Mouse (Mus musculus) myocyte (in vitro differentiated cells): ENCODE measurements at regions not wholly inside any gene's neighbourhood (a gene's known extent, or its start where the extent isn't known, plus 50 kb on each side); places are given as distances from the start of the nearest gene placed in this dataset.

Experiments used
- H3K27me3 ChIP-seq: one replicate; pipeline ENCODE4 v1.6.1; 2011; ENCODE audit not compliant: control insufficient read depth, insufficient read depth, insufficient read length
- H3K36me3 ChIP-seq: one replicate; pipeline ENCODE4 v1.6.1; 2011; ENCODE audit not compliant: control insufficient read depth, insufficient read depth
- H3K4me2 ChIP-seq: one replicate; pipeline ENCODE4 v1.6.1; 2011; ENCODE audit warnings: low read depth, control low read depth
- H3K4me3 ChIP-seq: one replicate; pipeline ENCODE4 v1.5.1; 2011; ENCODE audit warnings: mild to moderate bottlenecking, control low read depth, moderate library complexity
- H3K79me2 ChIP-seq: one replicate; pipeline ENCODE4 v1.6.1; 2011; ENCODE audit not compliant: control insufficient read depth, insufficient read depth
- H3ac ChIP-seq: one replicate; pipeline ENCODE4 v1.6.1; 2011; ENCODE audit not compliant: control insufficient read depth, insufficient read length
- CEBPB ChIP-seq: IDR thresholded peaks from 2 replicates; pipeline ENCODE4 v1.6.1; 2011; ENCODE audit warnings: mild to moderate bottlenecking, moderate library complexity; ENCODE audit not compliant: poor library complexity, insufficient read depth, severe bottlenecking
- E2F4 ChIP-seq: IDR thresholded peaks from one replicate; pipeline ENCODE4 v1.6.1; 2011; ENCODE audit warnings: mild to moderate bottlenecking, control low read depth, moderate library complexity; ENCODE audit not compliant: insufficient read depth
- MAX ChIP-seq: IDR thresholded peaks from one replicate; pipeline ENCODE4 v1.6.1; 2011; ENCODE audit warnings: low read depth, mild to moderate bottlenecking, control low read depth
- MYOD1 ChIP-seq, 3 experiments: IDR thresholded peaks; one replicate each; pipeline ENCODE4 v1.6.1; 2011; ENCODE audit warnings: control low read depth in 2 of 3, low read depth in 2 of 3, mild to moderate bottlenecking in 2 of 3, moderate library complexity in 1 of 3; ENCODE audit not compliant: insufficient read length in 2 of 3, control insufficient read depth in 1 of 3
- MYOG ChIP-seq, 3 experiments: IDR thresholded peaks; one replicate each; pipeline ENCODE4 v1.6.1; 2011; ENCODE audit warnings: control low read depth in 2 of 3, low read depth in 2 of 3, mild to moderate bottlenecking in 2 of 3; ENCODE audit not compliant: insufficient read length in 2 of 3, control insufficient read depth in 1 of 3, insufficient read depth in 1 of 3
- POLR2A ChIP-seq: IDR thresholded peaks from one replicate; pipeline ENCODE4 v1.6.1; 2011; ENCODE audit warnings: low read depth, mild to moderate bottlenecking, control low read depth, moderate library complexity; ENCODE audit not compliant: insufficient read length
- POLR2AphosphoS2 ChIP-seq: IDR thresholded peaks from one replicate; pipeline ENCODE4 v1.6.1; 2011; ENCODE audit warnings: low read depth, control low read depth; ENCODE audit not compliant: insufficient read length
- REST ChIP-seq: IDR thresholded peaks from one replicate; pipeline ENCODE4 v1.6.1; 2011; ENCODE audit warnings: mild to moderate bottlenecking, control low read depth, moderate library complexity; ENCODE audit not compliant: insufficient read depth, insufficient read length
- SRF ChIP-seq: IDR thresholded peaks from one replicate; pipeline ENCODE4 v1.6.1; 2011; ENCODE audit warnings: low read depth; ENCODE audit not compliant: control insufficient read depth, insufficient read length
- TCF12 ChIP-seq: IDR thresholded peaks from one replicate; pipeline ENCODE4 v1.6.1; 2011; ENCODE audit warnings: mild to moderate bottlenecking, control low read depth; ENCODE audit not compliant: poor library complexity, insufficient read depth, severe bottlenecking
- TCF3 ChIP-seq: IDR thresholded peaks from one replicate; pipeline ENCODE4 v1.6.1; 2011; ENCODE audit warnings: low read depth, control low read depth; ENCODE audit not compliant: insufficient read length
- USF1 ChIP-seq: IDR thresholded peaks from one replicate; pipeline ENCODE4 v1.6.1; 2011; ENCODE audit warnings: low read depth, mild to moderate bottlenecking, control low read depth, moderate library complexity

DNA sequence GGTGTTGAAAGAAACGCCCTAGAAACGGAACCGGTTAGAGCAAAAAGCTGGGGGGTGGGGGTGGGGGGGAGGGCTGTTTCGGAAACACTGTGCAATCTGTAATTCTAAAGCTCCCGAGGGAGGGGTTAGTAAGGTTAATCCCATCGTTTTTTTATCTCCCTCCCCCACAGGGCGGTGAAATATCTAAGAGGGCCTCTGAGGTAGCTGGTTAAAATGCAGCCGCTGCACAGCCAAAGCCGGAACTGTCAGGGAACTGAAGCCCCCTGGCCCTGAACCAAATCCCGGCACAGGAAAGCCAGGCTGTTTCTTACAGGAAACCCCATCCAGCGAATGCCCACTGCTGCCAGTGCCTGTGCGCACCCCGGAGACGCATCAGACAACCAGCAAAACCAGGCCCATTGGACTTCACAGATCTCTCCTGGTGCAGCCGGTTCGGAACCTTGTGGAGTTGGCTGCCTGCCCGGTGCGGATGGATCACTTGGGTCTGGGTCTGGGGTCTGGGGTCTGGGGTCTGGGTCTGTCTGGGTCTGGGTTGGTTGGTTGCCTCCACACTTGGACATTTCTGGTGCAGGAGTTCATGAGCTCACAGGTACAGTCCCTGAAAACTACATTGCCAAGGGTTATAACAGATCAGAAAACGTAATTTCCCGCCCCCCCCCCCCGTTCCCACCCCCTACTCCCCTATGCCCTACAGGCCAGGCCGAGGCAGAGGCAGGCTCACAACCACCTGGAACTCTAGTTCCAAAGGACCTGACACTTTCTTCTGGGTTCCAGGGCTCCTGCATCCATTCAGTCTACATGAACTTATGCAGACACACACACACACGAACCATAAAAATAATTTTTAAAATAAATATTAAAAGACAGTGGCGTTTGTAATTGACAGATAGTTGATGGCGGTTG is 272.7 kb downstream of the Gxylt1 start:
- Histone ChIP-seq H3K79me2 (no peaks in the 10 kb centered on the region), H3K36me3 (no peaks in the 10 kb centered on the region), H3K4me3 (no peak overlapping the region), H3K4me2 (no peak overlapping the region), H3ac (no peak overlapping the region), H3K27me3 (no peaks in the 10 kb centered on the region)
- no peak for TF ChIP-seq E2F4
- TF ChIP-seq MYOG (IDR thresholded peaks at IDR 0.05; ENCODE audit: control insufficient read depth in 1 of 3, insufficient read depth in 1 of 3, insufficient read length in 2 of 3, low read depth in 2 of 3), result no peak
- TF ChIP-seq TCF12, result no peak
- TF ChIP-seq MAX, result no peak
- no peak for TF ChIP-seq SRF
- no peak for TF ChIP-seq CEBPB
- TF ChIP-seq USF1, result no peak
- TF ChIP-seq TCF3, result no peak
- TF ChIP-seq MYOD1 (IDR thresholded peaks at IDR 0.05; ENCODE audit: control insufficient read depth in 1 of 3, insufficient read length in 2 of 3, low read depth in 2 of 3), result no peak
- TF ChIP-seq POLR2A, result no peak
- TF ChIP-seq REST, result no peak
- no peak for TF ChIP-seq POLR2AphosphoS2

DNA sequence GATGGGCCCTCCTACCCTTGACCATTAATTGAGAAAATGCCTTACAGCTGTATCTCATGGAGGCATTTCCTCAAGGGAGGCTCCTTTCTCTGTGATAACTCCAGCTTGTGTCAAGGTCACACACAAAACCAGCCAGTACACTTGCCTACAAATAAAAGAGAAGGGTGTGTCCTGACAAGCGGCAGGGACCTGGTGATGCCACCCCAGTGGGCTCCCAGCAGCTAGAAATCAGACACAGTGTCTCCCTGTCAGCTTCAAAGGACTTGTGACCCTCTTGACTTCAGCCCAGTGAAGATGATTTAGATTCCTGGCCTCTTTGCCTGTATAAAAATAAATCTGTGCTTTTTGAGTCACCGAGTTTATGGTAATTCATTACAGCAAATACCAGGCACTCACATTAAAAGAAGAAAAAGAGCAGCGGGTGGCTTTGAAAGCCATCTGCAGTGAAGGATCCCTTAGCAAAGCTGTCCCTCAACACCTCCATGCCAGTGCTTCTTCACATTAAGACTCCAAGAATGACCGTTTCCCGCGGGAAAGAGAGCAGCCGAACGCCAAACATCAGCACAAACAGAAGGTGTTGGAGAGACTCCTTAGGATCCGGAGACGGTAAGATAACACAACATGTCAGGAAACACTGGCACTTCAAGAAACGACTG is 273.5 kb downstream of the Gxylt1 start:
- Histone ChIP-seq H3K4me3 (no peak overlapping the region), H3K4me2 (no peak overlapping the region), H3K36me3 (no peaks in the 10 kb centered on the region), H3ac (no peak overlapping the region), H3K27me3 (no peaks in the 10 kb centered on the region), H3K79me2 (no peaks in the 10 kb centered on the region)
- no peak for TF ChIP-seq POLR2A
- TF ChIP-seq TCF12, result no peak
- TF ChIP-seq MAX, result no peak
- no peak for TF ChIP-seq E2F4
- TF ChIP-seq TCF3, result no peak
- TF ChIP-seq MYOG (IDR thresholded peaks at IDR 0.05; ENCODE audit: control insufficient read depth in 1 of 3, insufficient read depth in 1 of 3, insufficient read length in 2 of 3, low read depth in 2 of 3), result no peak
- no peak for TF ChIP-seq CEBPB
- no peak for TF ChIP-seq REST
- no peak for TF ChIP-seq MYOD1 (IDR thresholded peaks at IDR 0.05; ENCODE audit: control insufficient read depth in 1 of 3, insufficient read length in 2 of 3, low read depth in 2 of 3)
- no peak for TF ChIP-seq USF1
- no peak for TF ChIP-seq SRF
- no peak for TF ChIP-seq POLR2AphosphoS2

DNA sequence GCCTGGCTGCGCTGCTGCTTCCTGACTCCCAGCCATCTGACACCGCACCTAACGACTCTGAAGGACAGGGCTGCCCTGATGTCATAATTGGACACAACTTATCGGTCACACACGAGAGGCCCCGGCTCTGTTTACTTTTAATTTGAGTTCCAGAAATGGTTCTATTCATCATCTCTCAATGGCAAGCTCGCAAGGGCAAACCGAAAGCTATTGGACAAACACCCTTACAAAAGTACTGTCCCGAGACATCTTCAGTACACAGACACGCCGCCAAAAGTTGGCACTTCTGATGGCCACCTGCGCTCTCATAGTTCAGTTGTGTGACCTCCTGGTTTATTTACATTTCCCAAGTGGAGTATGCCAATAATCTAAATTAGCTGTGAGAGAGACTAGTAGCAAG is 274.9 kb downstream of the Gxylt1 start:
- H3ac ChIP-seq, result no peak overlapping the region
- H3K4me2 ChIP-seq, result no peak overlapping the region
- no peaks in the 10 kb centered on the region for H3K36me3 ChIP-seq
- H3K4me3 ChIP-seq, result no peak overlapping the region
- TF ChIP-seq USF1 (no peak), MYOD1 (IDR thresholded peaks at IDR 0.05; ENCODE audit: control insufficient read depth in 1 of 3, insufficient read length in 2 of 3, low read depth in 2 of 3) (no peak), REST (no peak)
- no peaks in the 10 kb centered on the region for H3K27me3 ChIP-seq
- H3K79me2 ChIP-seq, result no peaks in the 10 kb centered on the region

DNA sequence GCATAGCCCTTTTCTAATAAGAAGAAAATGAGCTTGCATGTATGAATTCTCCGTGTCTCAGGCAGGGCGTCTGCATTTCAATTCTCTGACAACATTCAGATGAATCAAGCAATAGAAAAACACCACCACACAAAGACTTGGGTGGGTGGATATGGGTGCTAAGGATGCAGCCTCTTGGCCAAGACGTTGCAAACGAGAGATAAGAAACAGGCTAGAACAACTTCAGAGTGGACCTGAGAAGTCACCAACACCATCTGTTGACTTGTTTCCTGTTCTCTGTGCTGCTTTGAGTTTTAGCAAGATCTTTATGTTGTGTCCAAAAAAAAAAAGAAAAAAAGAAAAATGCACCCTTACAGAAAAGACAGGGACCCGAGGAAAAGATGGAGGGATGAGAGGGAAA is 277.0 kb downstream of the Gxylt1 start:
- no peak overlapping the region for H3K4me2 ChIP-seq
- no peak overlapping the region for H3K4me3 ChIP-seq
- TF ChIP-seq REST, result no peak
- TF ChIP-seq MYOD1 (IDR thresholded peaks at IDR 0.05; ENCODE audit: control insufficient read depth in 1 of 3, insufficient read length in 2 of 3, low read depth in 2 of 3), result no peak
- no peak for TF ChIP-seq POLR2A
- TF ChIP-seq MAX, result no peak
- no peak for TF ChIP-seq E2F4
- TF ChIP-seq TCF3, result no peak
- TF ChIP-seq USF1, result no peak
- TF ChIP-seq MYOG (IDR thresholded peaks at IDR 0.05; ENCODE audit: control insufficient read depth in 1 of 3, insufficient read depth in 1 of 3, insufficient read length in 2 of 3, low read depth in 2 of 3), result no peak
- TF ChIP-seq POLR2AphosphoS2, result no peak
- TF ChIP-seq TCF12, result no peak
- TF ChIP-seq SRF, result no peak
- no peak for TF ChIP-seq CEBPB
- H3K27me3 ChIP-seq, result no peaks in the 10 kb centered on the region
- H3ac ChIP-seq, result no peak overlapping the region
- H3K36me3 ChIP-seq, result no peaks in the 10 kb centered on the region
- H3K79me2 ChIP-seq, result no peaks in the 10 kb centered on the region

DNA sequence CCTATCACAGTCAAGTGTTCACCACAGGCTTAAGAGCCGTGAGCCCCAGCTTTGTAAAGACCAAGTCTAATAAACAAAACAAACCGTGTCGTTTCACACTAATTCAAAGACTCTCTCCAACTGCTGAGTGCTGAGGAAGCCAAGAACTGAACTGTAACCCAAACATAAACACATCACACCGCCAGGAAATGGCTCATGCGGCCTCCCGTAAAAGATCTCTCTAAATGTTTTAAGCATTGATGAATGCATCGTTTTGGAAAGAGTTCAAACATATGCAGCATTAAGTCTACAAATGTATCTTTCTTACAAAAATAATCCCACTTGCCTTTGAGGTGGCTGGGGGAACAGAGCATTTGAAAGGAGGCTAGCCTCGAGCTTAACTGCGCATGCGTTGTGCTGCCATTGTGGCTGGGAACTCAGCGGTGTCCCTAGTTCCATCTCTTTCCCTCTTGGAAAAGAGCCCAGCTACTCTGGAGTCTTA is 280.7 kb downstream of the Gxylt1 start:
- Histone ChIP-seq H3K36me3 (no peaks in the 10 kb centered on the region), H3K79me2 (no peaks in the 10 kb centered on the region), H3ac (no peak overlapping the region), H3K4me3 (no peak overlapping the region), H3K4me2 (no peak overlapping the region), H3K27me3 (no peaks in the 10 kb centered on the region)
- TF ChIP-seq CEBPB, result no peak
- no peak for TF ChIP-seq E2F4
- no peak for TF ChIP-seq USF1
- TF ChIP-seq POLR2A, result no peak
- no peak for TF ChIP-seq MAX
